Mouse (Mus musculus) megakaryocyte, adult 5-6 weeks (primary cell): ENCODE results near the gene Tsr3. TPM values are rescaled to one million over a fixed set of nuclear protein-coding genes. Genes with fewer than 3 reads are reported as not detected.

Experiments
- ATAC-seq: 2 replicates; pipeline ENCODE4 v1.8.0; 2016; ENCODE audit warnings: mild to moderate bottlenecking, inconsistent platforms; ENCODE audit not compliant: poor library complexity, severe bottlenecking
- total RNA-seq, 2 experiments: library from RNA; stranded (forward) in 1 of 2; stranded (reverse) in 1 of 2; fragments of 153-499, 151-499 nt in 1 of 2; fragments of 221-1000, 200-1000 nt in 1 of 2; gene quantifications; 2 replicates each; pipeline versions ENCODE4 v1.2.3 to v1.2.4; 2015 to 2017

Tsr3 gene
- total RNA-seq, 2 experiments from 2014 or later: 9.2 to 15.0 TPM

DNA sequence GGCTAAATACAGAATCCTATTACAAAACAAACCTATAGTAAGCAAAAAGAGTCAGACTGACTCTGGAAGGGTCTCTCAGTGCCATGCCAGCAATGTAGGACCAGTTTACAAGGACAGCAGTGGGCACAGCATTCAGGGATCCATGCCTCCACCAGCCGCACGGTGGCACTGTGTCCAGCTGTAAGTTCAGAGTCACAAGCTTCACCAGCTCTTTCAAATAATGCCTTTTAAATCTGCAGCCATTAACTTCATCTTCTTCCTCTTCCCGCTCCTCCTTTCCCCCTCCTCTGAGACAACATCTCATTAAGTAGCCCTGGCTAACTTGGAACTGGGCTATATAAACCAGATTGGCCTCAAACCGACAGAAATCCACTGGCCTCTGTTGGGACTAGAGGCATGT, 48.9 kb downstream of the Tsr3 start:
- ATAC-seq: peak; percentile 67

- ATAC-seq: no peak
These were observed 50.4 kb downstream of the Tsr3 start for GRCm38 (mm10) chr17:25290411-25290810.

Other genes with a start within 250 kb of the Tsr3 start
- gene Cramp1l, start 224.4 kb upstream of the Tsr3 start, total RNA-seq (2015): 17.7 and 18.1 TPM in 2 replicates
- gene Cramp1l, start 224.4 kb upstream of the Tsr3 start, total RNA-seq (2017): 9.8 and 10.2 TPM in 2 replicates
- 6.4 and 8.1 TPM in 2 replicates for gene Ift140, start 224.1 kb upstream of the Tsr3 start, total RNA-seq (2015)
- 9.9 and 17.2 TPM in 2 replicates for gene Ift140, start 224.1 kb upstream of the Tsr3 start, total RNA-seq (2017)
- not detected in 2 replicates for gene Tmem204, start 156.6 kb upstream of the Tsr3 start, total RNA-seq (2015)
- gene Tmem204, start 156.6 kb upstream of the Tsr3 start, total RNA-seq (2017): not detected in 2 replicates
- gene Telo2, start 124.2 kb upstream of the Tsr3 start, total RNA-seq (2015): 3.9 and 4.4 TPM in 2 replicates
- gene Telo2, start 124.2 kb upstream of the Tsr3 start, total RNA-seq (2017): 8.8 and 11.3 TPM in 2 replicates
- gene Ptx4, start 119.4 kb upstream of the Tsr3 start, total RNA-seq (2015): not detected in 2 replicates
- gene Ptx4, start 119.4 kb upstream of the Tsr3 start, total RNA-seq (2017): not detected in 2 replicates
- gene Clcn7, start 106.8 kb upstream of the Tsr3 start, total RNA-seq (2015): 12.3 and 13.1 TPM in 2 replicates
- 16.6 and 18.3 TPM in 2 replicates for gene Clcn7, start 106.8 kb upstream of the Tsr3 start, total RNA-seq (2017)
- not detected in 2 replicates for gene Ccdc154, start 77.7 kb upstream of the Tsr3 start, total RNA-seq (2015)
- gene Ccdc154, start 77.7 kb upstream of the Tsr3 start, total RNA-seq (2017): 0.11 TPM in 1 of 2 replicates, not detected in the other
- not detected in 2 replicates for gene Gm38655, start 64.7 kb upstream of the Tsr3 start, total RNA-seq (2015)
- not detected in 2 replicates for gene Gm38655, start 64.7 kb upstream of the Tsr3 start, total RNA-seq (2017)
- gene BC003965, start 55.6 kb upstream of the Tsr3 start, total RNA-seq (2015): 9.7 and 10.8 TPM in 2 replicates
- 2.7 and 5.9 TPM in 2 replicates for gene BC003965, start 55.6 kb upstream of the Tsr3 start, total RNA-seq (2017)
- gene Unkl, start 51.8 kb upstream of the Tsr3 start, total RNA-seq (2015): 7.3 and 7.7 TPM in 2 replicates
- gene Unkl, start 51.8 kb upstream of the Tsr3 start, total RNA-seq (2017): 7.3 and 10.5 TPM in 2 replicates
- 17.1 and 19.0 TPM in 2 replicates for gene Gnptg, start within 50 bp of the Tsr3 start, total RNA-seq (2015)
- gene Gnptg, start within 50 bp of the Tsr3 start, total RNA-seq (2017): 12.3 and 13.0 TPM in 2 replicates
- 3.3 and 3.7 TPM in 2 replicates for gene Baiap3, start 16.2 kb downstream of the Tsr3 start, total RNA-seq (2015)
- gene Baiap3, start 16.2 kb downstream of the Tsr3 start, total RNA-seq (2017): 1.8 and 4.0 TPM in 2 replicates
- 270 and 309 TPM in 2 replicates for gene Ube2i, start 34.5 kb downstream of the Tsr3 start, total RNA-seq (2015)
- 214 and 226 TPM in 2 replicates for gene Ube2i, start 34.5 kb downstream of the Tsr3 start, total RNA-seq (2017)
- 432 and 451 TPM in 2 replicates for gene Prss34, start 58.2 kb downstream of the Tsr3 start, total RNA-seq (2015)
- gene Prss34, start 58.2 kb downstream of the Tsr3 start, total RNA-seq (2017): 249 and 277 TPM in 2 replicates
- 0.18 and 1.8 TPM in 2 replicates for gene Prss28, start 68.5 kb downstream of the Tsr3 start, total RNA-seq (2015)
- gene Prss28, start 68.5 kb downstream of the Tsr3 start, total RNA-seq (2017): 1.3 and 2.0 TPM in 2 replicates
- gene Prss29, start 78.5 kb downstream of the Tsr3 start, total RNA-seq (2015): not detected in 2 replicates
- gene Prss29, start 78.5 kb downstream of the Tsr3 start, total RNA-seq (2017): not detected in 2 replicates
- not detected in 2 replicates for gene Tpsab1, start 105.4 kb downstream of the Tsr3 start, total RNA-seq (2015)
- gene Tpsab1, start 105.4 kb downstream of the Tsr3 start, total RNA-seq (2017): not detected in 2 replicates
- gene Tpsb2, start 126.1 kb downstream of the Tsr3 start, total RNA-seq (2015): not detected in 2 replicates
- gene Tpsb2, start 126.1 kb downstream of the Tsr3 start, total RNA-seq (2017): not detected in 2 replicates
- gene Tpsg1, start 129.1 kb downstream of the Tsr3 start, total RNA-seq (2015): not detected in 2 replicates
- gene Tpsg1, start 129.1 kb downstream of the Tsr3 start, total RNA-seq (2017): not detected in 2 replicates
- gene Cacna1h, start 193.6 kb downstream of the Tsr3 start, total RNA-seq (2015): 0.05 TPM in 1 of 2 replicates, not detected in the other
- not detected in 2 replicates for gene Cacna1h, start 193.6 kb downstream of the Tsr3 start, total RNA-seq (2017)
- gene Tekt4, start 214.4 kb downstream of the Tsr3 start, total RNA-seq (2015): not detected in 2 replicates
- gene Tekt4, start 214.4 kb downstream of the Tsr3 start, total RNA-seq (2017): not detected in 2 replicates